Mouse (Mus musculus) Patski (cell line): ENCODE measurements at regions not wholly inside any gene's neighbourhood (a gene's known extent, or its start where the extent isn't known, plus 50 kb on each side); places are given as distances from the start of the nearest gene placed in this dataset.

Experiments
- ATAC-seq: fragments of 100-300 bp; one replicate; pipeline ENCODE4 v1.8.0; 2021
- CTCF ChIA-PET: fragments of 350-600 bp; sonication (Branson Sonifier 250); formaldehyde crosslinking; loops from one replicate; lab custom pipeline; 2022; ENCODE audit warnings: inconsistent platforms; lab: Charles Lee
- POLR2A ChIA-PET: fragments of 350-600 bp; sonication (Branson Sonifier 250); formaldehyde crosslinking; loops from one replicate; lab custom pipeline; 2022; ENCODE audit warnings: antibody characterized with exemption, inconsistent platforms; lab: Charles Lee
- DNase-seq: peaks from one replicate; pipeline ENCODE4 v3.0.0-alpha.2; 2011; ENCODE audit warnings: low read depth, low spot score
- H3K27me3 ChIP-seq: fragments of 371-371 bp; one replicate; pipeline ENCODE4 v1.5.1; 2021
- CTCF ChIP-seq: fragments of 100-300 bp; IDR thresholded peaks from one replicate; pipeline ENCODE4 v1.5.1; 2021
- in situ Hi-C: fragments of 300-500 bp; cut with MboI; formaldehyde crosslinking; loops from 3 replicates; pipeline ENCODE4 v1.11.1; 2018; ENCODE audit warnings: low pct_unique_long_range_greater_than_20kb, mixed read lengths

GRCm38 (mm10) chrX:104762377-104762776 is 91.5 kb upstream of the Zdhhc15 start:
- ChIA-PET CTCF (no interaction called here), POLR2A (no interaction called here)
- H3K27me3 ChIP-seq: peaks cover 29% of the 10 kb centered on the region
- no peak for TF ChIP-seq CTCF
- DNase-seq: no peak
- no peak for ATAC-seq
- in situ Hi-C loops: no loop called here

GRCm38 (mm10) chrX:104760311-104760710 is 89.4 kb upstream of the Zdhhc15 start:
- ATAC-seq (no peak), DNase-seq (no peak)
- no peak for TF ChIP-seq CTCF
- ChIA-PET POLR2A (no interaction called here), CTCF (no interaction called here)
- peaks cover 18% of the 10 kb centered on the region for H3K27me3 ChIP-seq
- in situ Hi-C loops: no loop called here

GRCm38 (mm10) chrX:104749356-104749755 is 78.5 kb upstream of the Zdhhc15 start:
- POLR2A ChIA-PET: no interaction called here
- ATAC-seq (no peak), DNase-seq (no peak)
- peaks cover 47% of the 10 kb centered on the region for H3K27me3 ChIP-seq
- in situ Hi-C loops: loop anchor here (10.0 kb wide), 1 partner anchor 575 kb away; no protein-coding TSS in a partner anchor
- CTCF ChIA-PET: no interaction called here
- peak; percentile 27 for TF ChIP-seq CTCF
